ENCODE assay signal across 8 mouse cellular contexts in genomic region chr17:28081385-28081784, GRCm38 (mm10). TPM values are rescaled to one million over a fixed set of nuclear protein-coding genes. Genes with fewer than 3 reads are reported as not detected.
A peak's percentile ranks its signal among the peaks of the same experiment; 100 is the strongest.
DNase-seq lines count a peak whose midpoint lies in the region; ATAC-seq and TF ChIP-seq lines count a peak whose summit lies in the region.

No protein-coding gene starts in this region.

- TF ChIP-seq POLR2A in small intestine, adult 2 months (IDR thresholded peaks at IDR 0.05; ENCODE audit: low read depth, low read length) = no peak

- DNase-seq in cerebellum, adult 8-10 months = peak; percentile 39
- DNase-seq in cerebellum, adult 11 months = no peak
- peak; percentile 68 for DNase-seq in limb, embryonic 11.5 days (ENCODE audit: low spot score)
- no peak for DNase-seq in limb, embryonic 10.5 days (ENCODE audit: low spot score)
- peak; percentile 86 for DNase-seq in R1 (ENCODE audit: low read depth, low spot score)
- peak; percentile 60 for DNase-seq in hindbrain, postnatal 0 days (ENCODE audit: low spot score)
- no peak for DNase-seq in urinary bladder, adult 18-20 months (ENCODE audit: low spot score in 2 of 2)

- H3K4me3 ChIP-seq in limb, embryonic 11.5 days (ENCODE audit: low read depth, low read length) = no peak overlapping the region
- no peak overlapping the region for H3K4me3 ChIP-seq in limb, embryonic 10.5 days
- no peak overlapping the region for H3K4me3 ChIP-seq in hindbrain, postnatal 0 days (ENCODE audit: low read length)
- no peak overlapping the region for H3K4me3 ChIP-seq in small intestine, adult 2 months (ENCODE audit: low read depth, low read length)

- 63% methylated on average over 9 of the region's 9 CpGs for WGBS in limb, embryonic 11.5 days
- WGBS in limb, embryonic 10.5 days = 61% methylated on average over 9 of the region's 9 CpGs
- WGBS in hindbrain, postnatal 0 days = 45% methylated on average over 9 of the region's 9 CpGs
- WGBS in small intestine, adult 2 months = 77% methylated on average over 9 of the region's 9 CpGs

- peak; percentile 72 for TF ChIP-seq CTCF in hindbrain, postnatal 0 days (IDR thresholded peaks at IDR 0.05; ENCODE audit: low read depth)
- peak; percentile 46; the same call in 1 of the 2 replicates for TF ChIP-seq CTCF in small intestine, adult 2 months (IDR thresholded peaks at IDR 0.05; ENCODE audit: extremely low read depth, insufficient read length, insufficient replicate concordance, low read depth, low read length)

- no peaks in the 10 kb centered on the region for H3K9me3 ChIP-seq in limb, embryonic 11.5 days (ENCODE audit: control insufficient read depth, low read length)
- no peaks in the 10 kb centered on the region for H3K9me3 ChIP-seq in limb, embryonic 10.5 days (replicated peaks)
- no peaks in the 10 kb centered on the region for H3K9me3 ChIP-seq in hindbrain, postnatal 0 days (ENCODE audit: low read length)

- H3K27me3 ChIP-seq in limb, embryonic 11.5 days (ENCODE audit: control insufficient read depth, insufficient read depth, low read length) = no peaks in the 10 kb centered on the region
- peaks cover 21% of the 10 kb centered on the region for H3K27me3 ChIP-seq in limb, embryonic 10.5 days (ENCODE audit: low read depth, poor library complexity, severe bottlenecking)
- no peaks in the 10 kb centered on the region for H3K27me3 ChIP-seq in hindbrain, postnatal 0 days (ENCODE audit: insufficient read depth, low read length)
- no peaks in the 10 kb centered on the region for H3K27me3 ChIP-seq in small intestine, adult 2 months (ENCODE audit: control insufficient read depth, insufficient read depth, low read length)

- H3K27ac ChIP-seq in limb, embryonic 11.5 days (replicated peaks; ENCODE audit: low read depth, low read length) = no peak overlapping the region
- H3K27ac ChIP-seq in limb, embryonic 10.5 days = no peak overlapping the region
- H3K27ac ChIP-seq in hindbrain, postnatal 0 days = no peak overlapping the region
- H3K27ac ChIP-seq in small intestine, adult 2 months (ENCODE audit: insufficient read depth, low read depth, low read length) = no peak overlapping the region

- ATAC-seq in limb, embryonic 11.5 days (ENCODE audit: insufficient number of reproducible peaks, low FRiP score, low TSS enrichment, low read depth) = no peak
- ATAC-seq in hindbrain, postnatal 0 days = no peak

- H3K36me3 ChIP-seq in limb, embryonic 11.5 days (ENCODE audit: control insufficient read depth, insufficient read depth, low read length) = no peaks in the 10 kb centered on the region
- no peaks in the 10 kb centered on the region for H3K36me3 ChIP-seq in limb, embryonic 10.5 days
- no peaks in the 10 kb centered on the region for H3K36me3 ChIP-seq in hindbrain, postnatal 0 days (ENCODE audit: insufficient read depth, low read length)
- H3K36me3 ChIP-seq in small intestine, adult 2 months (ENCODE audit: control insufficient read depth, insufficient read depth, low read length) = no peaks in the 10 kb centered on the region

- peaks cover 6% of the 10 kb centered on the region for H3K4me1 ChIP-seq in limb, embryonic 11.5 days (ENCODE audit: control insufficient read depth, insufficient read depth, low read length)
- H3K4me1 ChIP-seq in limb, embryonic 10.5 days = peaks cover 55% of the 10 kb centered on the region
- no peaks in the 10 kb centered on the region for H3K4me1 ChIP-seq in hindbrain, postnatal 0 days (ENCODE audit: insufficient read depth, low read length)
- H3K4me1 ChIP-seq in small intestine, adult 2 months (ENCODE audit: control insufficient read depth, insufficient read depth, insufficient read length, low read length) = peaks cover 18% of the 10 kb centered on the region

- H3K9ac ChIP-seq in limb, embryonic 11.5 days (ENCODE audit: low read length) = no peak overlapping the region
- no peak overlapping the region for H3K9ac ChIP-seq in hindbrain, postnatal 0 days (replicated peaks; ENCODE audit: low read length)

- no peak overlapping the region for H3K4me2 ChIP-seq in limb, embryonic 11.5 days (ENCODE audit: low read depth, severe bottlenecking)
- no peak overlapping the region for H3K4me2 ChIP-seq in hindbrain, postnatal 0 days (ENCODE audit: low read depth, low read length)

RNA-seq across cellular contexts. Expression of gene Tcp11, which starts 0.9 kb away (rescaled TPM):
- polyA plus RNA-seq in limb, embryonic 11.5 days (2014; fragmentation: Nextera tagmentation; extraction: Ambion mirVana) = 0.43 and 1.1 TPM in 2 replicates
- polyA plus RNA-seq in limb, embryonic 10.5 days (2016; fragmentation: Nextera tagmentation; extraction: Ambion mirVana) = 0.97 and 1.1 TPM in 2 replicates
- 2.9 and 3.6 TPM in 2 replicates for total RNA-seq in hindbrain, postnatal 0 days (2014; rRNA removed)
- polyA plus RNA-seq in hindbrain, postnatal 0 days (2015; fragmentation: Nextera tagmentation; extraction: Ambion mirVana) = 1.9 and 2.0 TPM in 2 replicates
- polyA plus RNA-seq in small intestine, adult 2 months (2012; rRNA removed) = 0.29 and 0.48 TPM in 2 replicates

Comparison
In these comparisons a context has a peak if more than half of its experiments do, and no peak if none do; other contexts are left out.
1. DNase-seq: peak in cerebellum, adult 8-10 months (single experiment), limb, embryonic 11.5 days (single experiment), R1 (single experiment) and hindbrain, postnatal 0 days (single experiment); none in cerebellum, adult 11 months (single experiment), limb, embryonic 10.5 days (single experiment) and urinary bladder, adult 18-20 months (0 of 2).